Mouse (Mus musculus): ENCODE results near the gene Tmem91.
A peak's percentile ranks its signal among the peaks of the same experiment; 100 is the strongest.

DNA sequence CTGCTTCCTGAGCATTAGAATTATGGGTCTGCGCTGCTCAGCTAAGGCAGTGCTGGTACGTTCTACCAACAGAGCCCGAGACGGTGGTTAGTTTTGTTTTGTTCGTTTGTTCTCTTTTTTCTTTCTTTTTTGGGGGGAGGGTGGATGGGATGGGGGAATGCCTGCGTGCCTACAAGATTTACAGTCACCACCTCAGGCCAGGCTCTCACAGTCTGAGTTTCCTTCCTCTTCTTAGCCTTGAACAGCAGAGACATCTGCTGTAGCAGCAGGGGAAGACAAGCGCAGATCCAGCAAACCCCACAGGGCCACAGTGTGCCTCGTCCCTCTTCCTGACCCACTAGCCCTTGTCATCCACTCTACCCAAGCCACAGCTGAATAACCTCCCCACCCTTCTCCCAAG lies 23.7 kb downstream of the Tmem91 start:
- TF ChIP-seq CTCF (IDR thresholded peaks at IDR 0.05; ENCODE audit: extremely low read depth, insufficient read depth, insufficient read length, insufficient replicate concordance) (peak; percentile 57; the same call in 1 of the 2 replicates), POLR2A (IDR thresholded peaks at IDR 0.05; ENCODE audit: low read depth, low read length) (no peak; the same call in none of the 2 replicates)

All from spleen, adult 2 months (tissue).